Mouse (Mus musculus) kidney, adult 18-20 months (tissue): ENCODE measurements around the gene Arhgap32.
"Not testable (repeated sequence)": the region's sequence is repeated elsewhere in the genome, so short reads cannot be mapped to it uniquely, and the experiment has no call there.

ENCODE experiments used
- DNase-seq: peaks from one replicate; pipeline ENCODE4 v3.0.0; 2021

Gene Arhgap32

DNA sequence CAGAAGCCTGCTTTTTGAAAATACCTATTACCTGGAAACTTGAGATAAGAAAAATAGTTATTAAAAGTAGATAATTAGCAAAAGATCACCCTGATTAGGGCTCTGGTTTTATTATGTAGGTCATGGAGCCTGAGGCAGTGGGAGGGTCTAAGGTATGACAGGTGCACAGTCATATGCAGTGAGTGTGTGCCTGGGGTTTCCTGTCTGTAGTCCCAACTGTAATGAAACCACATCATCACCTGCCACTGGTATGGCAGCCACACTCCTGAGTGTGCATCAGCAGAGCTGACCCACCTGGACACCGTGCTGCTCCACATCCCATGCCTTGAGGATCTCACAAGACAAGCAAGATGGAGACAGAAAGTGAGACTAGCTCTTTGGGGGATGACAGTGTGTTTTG, at the start of gene Arhgap32:
Gene Arhgap32 (plus strand): TSS at position 351 of the 400 bp plus-strand sequence.
- no peak for DNase-seq

DNA sequence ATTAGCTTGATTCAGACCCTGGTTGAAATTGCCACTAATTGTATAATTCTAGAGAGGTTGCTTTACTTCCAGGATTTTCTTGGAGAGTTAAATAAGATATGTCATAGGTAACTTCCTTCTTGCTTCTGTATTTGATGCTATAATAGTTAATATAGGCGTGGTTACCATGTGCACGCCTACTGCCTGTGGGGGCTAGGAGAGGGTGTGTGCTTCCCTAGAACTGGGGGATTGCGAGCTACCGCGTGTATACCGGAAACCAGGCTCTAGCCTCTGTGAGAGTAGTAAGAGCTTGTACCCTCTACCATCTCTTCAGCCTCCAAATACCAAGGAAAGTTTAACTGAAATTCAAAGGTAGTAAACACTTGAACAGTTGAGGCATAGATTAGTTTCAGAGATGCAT, 43.2 kb upstream of the Arhgap32 start:
- no peak for DNase-seq

- peak; percentile 40 for DNase-seq
These were observed 27.7 kb upstream of the Arhgap32 start for GRCm38 (mm10) chr9:32088106-32088776.

DNA sequence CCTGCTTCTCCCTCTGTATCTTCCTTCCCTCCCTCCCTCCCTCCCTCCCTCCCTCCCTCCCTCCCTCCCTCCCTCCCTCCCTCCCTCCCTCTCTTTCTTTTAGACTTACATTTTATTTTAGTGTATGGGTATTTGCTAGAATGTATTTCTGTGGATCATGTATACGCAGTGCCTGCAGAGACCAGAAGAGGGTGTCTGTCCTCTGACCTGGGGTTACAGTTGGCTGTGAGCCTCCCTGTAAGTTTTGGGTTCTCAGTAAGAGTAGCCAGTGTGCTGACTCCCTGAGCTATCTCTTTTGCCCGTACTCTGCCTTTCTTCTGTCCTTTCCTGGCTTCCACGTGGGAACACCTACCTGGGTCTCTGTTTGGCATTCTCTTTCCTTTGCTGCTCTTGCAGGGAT, 27.1 kb upstream of the Arhgap32 start:
- no peak for DNase-seq

- no peak for DNase-seq
These were observed 22.5 kb upstream of the Arhgap32 start for GRCm38 (mm10) chr9:32093456-32093855.

GRCm38 (mm10) chr9:32094351-32095120, 21.4 kb upstream of the Arhgap32 start:
- no peak for DNase-seq

- DNase-seq = no peak
These were observed 20.4 kb upstream of the Arhgap32 start for GRCm38 (mm10) chr9:32095511-32095910.

DNA sequence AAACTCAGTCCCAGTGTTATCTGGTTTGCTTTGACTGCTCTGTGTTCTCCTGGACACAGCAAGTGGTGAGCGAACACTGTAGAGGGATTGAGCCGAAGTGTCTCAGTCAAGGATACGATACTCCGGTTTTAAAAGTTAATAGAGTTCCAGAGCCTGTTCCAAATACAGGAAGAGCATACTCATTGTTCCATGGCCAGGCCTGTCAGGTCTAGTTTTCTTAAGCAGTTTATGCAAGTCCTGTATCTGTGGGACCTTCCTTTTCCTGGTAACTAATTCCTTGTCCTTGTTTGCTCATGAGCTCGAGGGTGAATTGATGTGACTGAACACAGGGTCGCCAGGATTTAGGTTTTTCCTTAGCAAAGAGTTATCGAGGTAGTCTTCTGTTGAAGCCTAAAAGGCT, 19.4 kb upstream of the Arhgap32 start:
- DNase-seq = peak; percentile 38

- no peak for DNase-seq
These were observed 18.8 kb upstream of the Arhgap32 start for GRCm38 (mm10) chr9:32097123-32097522.

GRCm38 (mm10) chr9:32098425-32099155, 17.3 kb upstream of the Arhgap32 start:
- DNase-seq = no peak

GRCm38 (mm10) chr9:32100561-32100960, 15.4 kb upstream of the Arhgap32 start:
- DNase-seq = no peak

GRCm38 (mm10) chr9:32101488-32101887, 14.4 kb upstream of the Arhgap32 start:
- DNase-seq = no peak

GRCm38 (mm10) chr9:32104670-32105069, 11.3 kb upstream of the Arhgap32 start:
- DNase-seq = no peak

DNA sequence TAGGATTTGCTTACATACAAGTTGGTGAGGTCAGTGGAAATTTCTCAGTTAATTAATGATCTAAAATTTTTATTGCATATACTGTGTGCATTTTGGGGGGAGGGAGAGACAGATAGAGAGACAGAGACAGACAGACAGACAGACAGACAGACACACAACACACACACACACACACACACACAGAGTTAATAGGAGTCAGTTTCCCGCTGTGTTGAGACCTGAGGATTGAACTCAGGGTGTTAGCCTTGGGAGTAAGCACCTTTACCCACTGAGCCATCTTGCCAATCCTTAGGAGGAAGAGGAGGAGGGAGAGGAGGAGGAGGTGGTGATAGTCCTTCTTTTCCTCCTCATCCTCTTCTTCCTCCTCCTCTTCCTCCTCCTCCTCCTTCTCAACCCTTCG, 5.6 kb upstream of the Arhgap32 start:
- no peak for DNase-seq

DNA sequence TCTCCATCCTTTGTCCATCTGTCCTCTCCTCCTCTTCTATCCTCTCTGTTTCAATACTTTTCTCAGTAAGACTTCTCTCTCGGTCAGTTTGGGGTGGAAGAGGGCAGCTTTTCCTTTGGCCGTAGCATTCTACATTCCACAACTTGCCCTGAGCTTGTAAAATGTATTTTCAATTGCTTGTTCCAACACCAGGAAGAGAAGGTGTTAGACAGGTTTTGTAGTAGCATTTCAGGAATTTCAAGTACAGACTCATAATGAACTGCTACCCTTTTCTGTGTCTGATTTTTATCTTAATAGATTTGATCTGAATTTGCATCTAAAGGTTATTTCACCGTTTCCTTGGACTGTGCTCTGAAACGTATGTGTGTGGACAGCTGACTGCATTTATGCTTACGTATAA, 336 bp downstream of the Arhgap32 start:
- no peak for DNase-seq

DNA sequence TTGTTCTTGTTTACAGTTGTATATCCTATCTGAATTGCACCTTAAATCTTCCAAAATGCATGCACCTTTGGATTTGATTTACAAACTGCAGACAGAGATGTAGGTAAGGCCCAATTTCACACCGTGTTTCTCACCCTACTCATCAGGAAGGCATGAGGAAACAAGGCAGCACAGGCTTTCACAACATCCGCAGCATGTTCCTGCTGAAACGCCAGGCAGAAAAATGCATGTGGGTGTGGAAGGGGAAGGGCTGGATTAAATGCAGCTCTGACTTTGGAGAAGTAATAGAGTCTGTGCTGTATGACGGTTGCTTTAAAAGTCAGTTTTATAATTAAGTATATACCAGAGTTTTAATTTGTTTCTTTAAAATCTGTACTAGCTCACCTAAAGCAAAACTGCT, 1.9 kb downstream of the Arhgap32 start:
- DNase-seq = no peak

GRCm38 (mm10) chr9:32118433-32118832, 2.5 kb downstream of the Arhgap32 start:
- DNase-seq = no peak

DNA sequence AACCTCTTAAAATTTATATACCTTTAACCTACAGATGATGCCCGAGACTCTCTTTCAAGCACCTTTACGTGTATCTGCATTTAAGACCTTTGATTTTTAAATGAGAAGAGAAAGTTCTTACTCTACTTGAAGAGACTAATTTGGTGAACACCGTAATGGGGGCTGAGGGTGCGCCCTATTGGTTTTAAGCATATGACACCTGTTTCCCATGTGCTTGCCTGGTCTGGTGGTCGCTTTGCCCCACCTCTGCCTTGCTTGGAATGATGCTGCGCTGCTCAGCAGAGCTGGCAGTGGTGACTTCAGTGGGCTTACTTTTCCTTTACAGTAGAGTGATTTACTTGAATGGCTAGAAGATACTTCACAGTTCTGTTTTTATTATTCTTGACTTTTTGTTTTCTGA, 3.6 kb downstream of the Arhgap32 start:
- no peak for DNase-seq

- no peak for DNase-seq
These were observed 4.2 kb downstream of the Arhgap32 start for GRCm38 (mm10) chr9:32120162-32120561.

GRCm38 (mm10) chr9:32121271-32121670, 5.3 kb downstream of the Arhgap32 start:
- DNase-seq = not testable (repeated sequence)

DNA sequence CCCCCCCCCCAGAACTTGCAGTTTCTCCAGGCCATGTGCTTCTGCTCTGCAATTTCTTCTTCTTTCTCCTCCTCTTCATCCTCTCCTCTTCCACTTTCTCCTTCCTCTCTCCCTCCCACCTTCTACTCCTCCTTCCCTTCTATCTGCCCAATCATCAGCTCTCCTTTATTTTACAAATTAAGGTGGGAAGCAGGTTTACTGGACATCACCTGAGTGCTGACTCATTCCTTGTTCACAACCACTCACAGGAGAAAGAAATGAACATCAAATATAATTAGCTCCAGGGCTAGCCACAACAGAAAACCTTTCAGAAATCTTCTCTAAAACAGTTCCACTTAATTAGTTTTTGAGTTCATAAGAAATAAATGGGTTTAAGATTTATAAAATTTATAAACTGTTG, 20.3 kb downstream of the Arhgap32 start:
- DNase-seq = no peak

- DNase-seq = no peak
These were observed 20.9 kb downstream of the Arhgap32 start for GRCm38 (mm10) chr9:32136680-32137295.

GRCm38 (mm10) chr9:32137697-32138426, 21.9 kb downstream of the Arhgap32 start:
- DNase-seq = no peak
